Mouse (Mus musculus): ENCODE results near the gene Prh1.
"Not testable (repeated sequence)": the region's sequence is repeated elsewhere in the genome, so short reads cannot be mapped to it uniquely, and the experiment has no call there.

Prh1 gene

DNA sequence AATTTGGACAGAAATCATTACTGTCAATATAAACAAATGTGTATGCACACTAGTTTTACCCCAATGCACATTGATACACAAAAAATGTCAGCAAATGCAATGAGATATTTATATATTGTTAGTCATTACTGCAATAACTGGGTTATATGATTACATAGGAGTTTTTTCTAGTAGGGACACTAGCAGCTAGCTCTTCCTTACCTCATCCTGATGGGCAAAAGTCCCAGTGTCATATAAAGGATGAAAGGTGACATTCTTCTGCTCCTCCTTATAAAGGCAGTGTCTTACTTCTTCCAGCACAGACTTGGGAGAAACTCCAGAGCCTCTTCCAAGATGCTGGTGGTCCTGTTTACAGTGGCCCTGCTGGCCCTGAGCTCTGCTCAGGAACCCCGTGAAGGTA is at the start of gene Prh1:
Gene Prh1, plus strand, starts transcription at position 301 of the 400 bp plus-strand sequence.
- in situ Hi-C loops (cut with MboI; ENCODE audit: low pct_unique_long_range_greater_than_20kb in 1 of 2, low sequenced_read_pairs in 2 of 2, unreplicated experiment in 1 of 2): not testable (repeated sequence)

DNA sequence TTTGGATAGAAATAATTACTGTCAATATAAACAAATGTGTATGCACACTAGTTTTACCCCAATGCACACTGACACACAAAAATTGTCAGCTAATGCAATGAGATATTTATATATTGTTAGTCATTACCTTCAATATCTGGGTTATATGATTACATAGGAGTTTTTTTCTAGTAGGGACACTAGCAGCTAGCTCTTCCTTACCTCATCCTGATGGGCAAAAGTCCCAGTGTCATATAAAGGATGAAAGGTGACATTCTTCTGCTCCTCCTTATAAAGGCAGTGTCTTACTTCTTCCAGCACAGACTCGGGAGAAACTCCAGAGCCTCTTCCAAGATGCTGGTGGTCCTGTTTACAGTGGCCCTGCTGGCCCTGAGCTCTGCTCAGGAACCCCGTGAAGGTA is 26.0 kb downstream of the Prh1 start, which contains the start of gene Prp2:
Gene Prp2, plus strand, starts transcription at position 301 of the 400 bp plus-strand sequence.
- in situ Hi-C loops (cut with MboI; ENCODE audit: low pct_unique_long_range_greater_than_20kb in 1 of 2, low sequenced_read_pairs in 2 of 2, unreplicated experiment in 1 of 2): not testable (repeated sequence)

Measured in mouse embryonic stem cell (cell line).